Mouse (Mus musculus) lung, postnatal 0 days (tissue): ENCODE data around the gene Fnbp1. TPM values are rescaled to one million over a fixed set of nuclear protein-coding genes. Genes with fewer than 3 reads are reported as not detected.

Experiments used
- ATAC-seq: fragments of 200-750 bp; cut with Nextera tagmentation; 2 replicates; pipeline ENCODE4 v1.8.0; 2017; ENCODE audit warnings: moderate library complexity
- DNase-seq: peaks from one replicate; pipeline ENCODE4 v3.0.0-alpha.2; 2016; ENCODE audit warnings: low spot score
- H3K27ac ChIP-seq: fragments of 300-500 bp; sonication (generic); 2 replicates; pipeline ENCODE4 v1.5.1; 2014; ENCODE audit warnings: antibody characterized with exemption, mild to moderate bottlenecking, low read length, mixed read lengths
- H3K27me3 ChIP-seq: fragments of 300-500 bp; sonication (generic); replicated peaks from 2 replicates; pipeline ENCODE4 v1.6.1; 2014; ENCODE audit warnings: low read length, mixed read lengths; ENCODE audit not compliant: insufficient read depth
- H3K36me3 ChIP-seq: fragments of 300-500 bp; sonication (generic); 2 replicates; pipeline ENCODE4 v1.6.1; 2014; ENCODE audit warnings: low read length, mixed read lengths; ENCODE audit not compliant: insufficient read depth
- H3K4me1 ChIP-seq: fragments of 300-500 bp; sonication (generic); 2 replicates; pipeline ENCODE4 v1.6.1; 2014; ENCODE audit warnings: antibody characterized with exemption, low read depth, low read length, mixed read lengths; ENCODE audit not compliant: insufficient read depth
- H3K4me2 ChIP-seq: fragments of 300-500 bp; sonication (generic); replicated peaks from 2 replicates; pipeline ENCODE4 v1.6.1; 2014; ENCODE audit warnings: low read depth, mild to moderate bottlenecking, low read length, moderate library complexity, mixed read lengths
- H3K4me3 ChIP-seq: fragments of 300-500 bp; sonication (generic); 2 replicates; pipeline ENCODE4 v1.5.1; 2014; ENCODE audit warnings: low read depth, low read length
- H3K9ac ChIP-seq: fragments of 300-500 bp; sonication (generic); replicated peaks from 2 replicates; pipeline ENCODE4 v1.6.1; 2014; ENCODE audit warnings: low read depth, mild to moderate bottlenecking
- H3K9me3 ChIP-seq: fragments of 300-500 bp; sonication (generic); 2 replicates; pipeline ENCODE4 v1.6.1; 2016; ENCODE audit warnings: low read length, mixed read lengths
- CTCF ChIP-seq: IDR thresholded peaks from 2 replicates; pipeline ENCODE4 v1.5.1; 2016; ENCODE audit warnings: antibody characterized with exemption, mild to moderate bottlenecking
- EP300 ChIP-seq: IDR thresholded peaks from 2 replicates; pipeline ENCODE4 v1.6.1; 2016; ENCODE audit warnings: antibody characterized with exemption, mild to moderate bottlenecking, control low read depth
- WGBS: fragments of 180-500 bp; shearing (Covaris S2); extraction: QIAGEN DNeasy Blood & Tissue Kit; methylation state at CpG from one replicate; pipeline ENCODE4 v1.1.7; 2014; 5-methylcytosine and 5-hydroxymethylcytosine counted together
- polyA plus RNA-seq: library from polyadenylated mRNA; unstranded; fragments of >200 nt; fragmentation: Nextera tagmentation; extraction: Ambion mirVana; gene quantifications from 2 replicates; pipeline ENCODE4 v1.2.1, GENCODE M21; 2015

The Fnbp1 gene
- polyA plus RNA-seq, 1 experiment from 2014 or later: 7.2 TPM

- no peak for ATAC-seq
- no peaks in the 10 kb centered on the region for H3K4me1 ChIP-seq
- no peak overlapping the region for H3K27ac ChIP-seq
- TF ChIP-seq CTCF: no peak
- no peak for TF ChIP-seq EP300
- no peaks in the 10 kb centered on the region for H3K9me3 ChIP-seq
- WGBS: 93% methylated on average over 13 of the region's 13 CpGs
- DNase-seq: no peak
- H3K4me2 ChIP-seq: no peak overlapping the region
- no peak overlapping the region for H3K4me3 ChIP-seq
- no peaks in the 10 kb centered on the region for H3K27me3 ChIP-seq
- H3K36me3 ChIP-seq: peaks cover 20% of the 10 kb centered on the region
- no peak overlapping the region for H3K9ac ChIP-seq
These were observed 88.4 kb downstream of the Fnbp1 start for GRCm38 (mm10) chr2:31053426-31053825.

GRCm38 (mm10) chr2:31052441-31052840 lies 89.4 kb downstream of the Fnbp1 start:
- TF ChIP-seq EP300 (no peak), CTCF (no peak)
- Histone ChIP-seq H3K4me1 (no peaks in the 10 kb centered on the region), H3K27ac (no peak overlapping the region), H3K4me2 (no peak overlapping the region), H3K4me3 (no peak overlapping the region), H3K27me3 (no peaks in the 10 kb centered on the region), H3K9ac (no peak overlapping the region), H3K36me3 (peaks cover 20% of the 10 kb centered on the region), H3K9me3 (no peaks in the 10 kb centered on the region)
- no peak for ATAC-seq
- DNase-seq: peak; percentile 38
- 88% methylated on average over 10 of the region's 10 CpGs for WGBS

- Histone ChIP-seq H3K9ac (no peak overlapping the region), H3K4me1 (no peaks in the 10 kb centered on the region), H3K4me3 (no peak overlapping the region), H3K4me2 (no peak overlapping the region), H3K9me3 (no peaks in the 10 kb centered on the region), H3K27me3 (no peaks in the 10 kb centered on the region), H3K27ac (no peak overlapping the region), H3K36me3 (peaks cover 5% of the 10 kb centered on the region; the same call in 1 of the 2 replicates)
- DNase-seq: no peak
- 84% methylated on average over 6 of the region's 6 CpGs for WGBS
- TF ChIP-seq CTCF (no peak), EP300 (no peak)
- no peak for ATAC-seq
These were observed 93.8 kb downstream of the Fnbp1 start for GRCm38 (mm10) chr2:31048037-31048436.

GRCm38 (mm10) chr2:31043856-31044255 lies 98.0 kb downstream of the Fnbp1 start:
- TF ChIP-seq EP300 (no peak), CTCF (no peak)
- DNase-seq: no peak
- no peak for ATAC-seq
- Histone ChIP-seq H3K4me2 (no peak overlapping the region), H3K4me1 (no peaks in the 10 kb centered on the region), H3K9ac (no peak overlapping the region), H3K27ac (no peak overlapping the region), H3K4me3 (no peak overlapping the region), H3K9me3 (no peaks in the 10 kb centered on the region), H3K27me3 (no peaks in the 10 kb centered on the region), H3K36me3 (no peaks in the 10 kb centered on the region)
- 100% methylated on average over 1 of the region's 1 CpGs for WGBS

DNA sequence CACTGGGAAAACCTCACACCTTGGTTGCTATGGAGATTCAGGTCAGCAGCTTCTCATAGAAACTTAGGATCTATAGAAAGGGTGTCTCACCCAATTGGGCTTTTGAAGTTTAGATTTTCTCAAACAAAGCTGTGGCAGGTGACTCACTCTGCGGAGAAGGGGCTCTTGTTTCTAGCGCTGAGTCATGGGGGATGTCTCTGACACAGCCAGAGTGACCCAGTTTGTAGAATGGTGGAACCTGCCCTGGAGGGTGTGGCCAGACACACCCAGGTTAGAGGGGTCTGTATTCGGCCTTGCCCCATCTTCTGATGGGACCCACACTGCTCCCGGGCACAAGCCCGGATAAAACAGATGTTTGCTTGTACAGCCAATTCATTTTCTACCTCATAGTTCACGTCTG lies 98.9 kb downstream of the Fnbp1 start:
- no peak; the same call in 1 of the 2 replicates for ATAC-seq
- Histone ChIP-seq H3K4me3 (no peak overlapping the region), H3K27ac (no peak overlapping the region), H3K4me2 (no peak overlapping the region), H3K36me3 (no peaks in the 10 kb centered on the region), H3K4me1 (no peaks in the 10 kb centered on the region), H3K9me3 (no peaks in the 10 kb centered on the region), H3K9ac (no peak overlapping the region), H3K27me3 (no peaks in the 10 kb centered on the region)
- 84% methylated on average over 6 of the region's 6 CpGs for WGBS
- no peak for DNase-seq
- no peak for TF ChIP-seq CTCF
- no peak for TF ChIP-seq EP300

- Histone ChIP-seq H3K9ac (no peak overlapping the region), H3K9me3 (no peaks in the 10 kb centered on the region), H3K4me1 (no peaks in the 10 kb centered on the region), H3K27me3 (no peaks in the 10 kb centered on the region), H3K4me2 (no peak overlapping the region), H3K36me3 (peaks cover 4% of the 10 kb centered on the region; the same call in 1 of the 2 replicates), H3K27ac (no peak overlapping the region), H3K4me3 (no peak overlapping the region)
- TF ChIP-seq CTCF (no peak), EP300 (no peak)
- 61% methylated on average over 6 of the region's 6 CpGs for WGBS
- DNase-seq (peak; percentile 56), ATAC-seq (peak; percentile 50; the same call in 1 of the 2 replicates)
These were observed 100.4 kb downstream of the Fnbp1 start for GRCm38 (mm10) chr2:31041386-31041785.

DNA sequence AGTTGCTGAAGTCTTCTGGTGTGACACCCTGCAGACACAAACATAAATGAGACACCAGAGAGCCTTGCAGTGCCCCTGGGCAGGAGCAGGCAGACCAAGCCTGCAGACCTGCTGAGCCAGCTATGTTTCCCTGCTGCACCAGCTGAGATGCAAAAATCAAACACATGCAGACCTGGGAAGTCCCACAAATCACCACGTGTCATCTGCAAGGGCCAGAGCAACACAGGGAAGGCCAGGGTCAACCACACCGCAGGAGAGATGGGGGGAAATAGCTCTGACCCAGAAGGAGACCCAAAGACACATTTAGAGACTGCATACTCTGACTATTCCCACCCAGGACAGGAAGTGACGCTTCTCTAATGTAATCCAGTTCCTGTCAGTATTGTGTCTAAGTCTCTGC lies 101.3 kb downstream of the Fnbp1 start:
- H3K36me3 ChIP-seq: peaks cover 13% of the 10 kb centered on the region
- TF ChIP-seq CTCF (no peak), EP300 (no peak)
- H3K4me3 ChIP-seq: no peak overlapping the region
- H3K27me3 ChIP-seq: no peaks in the 10 kb centered on the region
- WGBS: 77% methylated on average over 3 of the region's 3 CpGs
- no peaks in the 10 kb centered on the region for H3K4me1 ChIP-seq
- no peak overlapping the region for H3K9ac ChIP-seq
- DNase-seq (no peak), ATAC-seq (no peak)
- no peaks in the 10 kb centered on the region for H3K9me3 ChIP-seq
- H3K27ac ChIP-seq: no peak overlapping the region
- H3K4me2 ChIP-seq: no peak overlapping the region
